In genomic region chr8:83421354-83421753, GRCm38 (mm10) we compare ENCODE assay signal across 21 mouse cellular contexts. TPM values are rescaled to one million over a fixed set of nuclear protein-coding genes. Genes with fewer than 3 reads are reported as not detected.
DNase-seq lines count a peak whose midpoint lies in the region; ATAC-seq and TF ChIP-seq lines count a peak whose summit lies in the region.
"Had no signal": no experiment of that assay in that cellular context is flagged by ENCODE, and none has a peak within 500 bp of the region (broad histone marks: within the 10 kb centered on the region; RNA-seq: fewer than 3 reads in every experiment).

No protein-coding gene starts in this region.

- DNase-seq in adrenal gland, postnatal 14 days = peak; percentile 15
- no peak for DNase-seq in adrenal gland, postnatal 4 days (ENCODE audit: low spot score in 2 of 2)
- DNase-seq in kidney, adult 8-10 months = peak; percentile 20 to 34
- DNase-seq in kidney, postnatal 4 days = no peak
- no peak for DNase-seq in liver, embryonic 13.5 days
- DNase-seq in liver = no peak
- DNase-seq in hindbrain, postnatal 0 days (ENCODE audit: low spot score) = no peak
- DNase-seq: adrenal gland, adult 2 months; cerebellum, adult 18-20 months; cerebellum, adult 9-11 months; cerebellum, postnatal 36 days; gastrocnemius, postnatal 10 days; heart, adult 2 months had no signal

- 100% methylated on average over 1 of the region's 1 CpGs for WGBS in liver, embryonic 13.5 days (ENCODE audit: insufficient replicate concordance)
- 100% methylated on average over 1 of the region's 1 CpGs for WGBS in hindbrain, postnatal 0 days

- no peak overlapping the region for H3K4me2 ChIP-seq in liver, embryonic 13.5 days
- H3K4me2 ChIP-seq in hindbrain, postnatal 0 days (ENCODE audit: low read depth, low read length) = no peak overlapping the region
- H3K4me2 ChIP-seq: embryonic facial prominence, embryonic 13.5 days; forebrain, embryonic 12.5 days; heart, embryonic 12.5 days; hindbrain, embryonic 14.5 days had no signal

- H3K4me1 ChIP-seq in liver, embryonic 13.5 days (replicated peaks) = peaks cover 64% of the 10 kb centered on the region
- H3K4me1 ChIP-seq in hindbrain, postnatal 0 days (ENCODE audit: insufficient read depth, low read length) = no peaks in the 10 kb centered on the region
- H3K4me1 ChIP-seq: embryonic facial prominence, embryonic 13.5 days had no signal

- H3K27me3 ChIP-seq in liver, embryonic 13.5 days = no peaks in the 10 kb centered on the region
- H3K27me3 ChIP-seq in hindbrain, postnatal 0 days (ENCODE audit: insufficient read depth, low read length) = no peaks in the 10 kb centered on the region
- H3K27me3 ChIP-seq: embryonic facial prominence, embryonic 13.5 days; forebrain, embryonic 12.5 days had no signal

- H3K9me3 ChIP-seq in liver, embryonic 13.5 days (replicated peaks) = no peaks in the 10 kb centered on the region
- no peaks in the 10 kb centered on the region for H3K9me3 ChIP-seq in hindbrain, postnatal 0 days (ENCODE audit: low read length)
- H3K9me3 ChIP-seq: embryonic facial prominence, embryonic 13.5 days; forebrain, embryonic 12.5 days; heart, embryonic 12.5 days; hindbrain, embryonic 10.5 days had no signal

- H3K9ac ChIP-seq in liver, embryonic 13.5 days = no peak overlapping the region
- no peak overlapping the region for H3K9ac ChIP-seq in hindbrain, postnatal 0 days (replicated peaks; ENCODE audit: low read length)
- H3K9ac ChIP-seq: embryonic facial prominence, embryonic 13.5 days; forebrain, embryonic 12.5 days; heart, embryonic 12.5 days; hindbrain, embryonic 14.5 days had no signal

- H3K27ac ChIP-seq in liver, embryonic 13.5 days = peak overlapping the region; percentile 47
- no peak overlapping the region for H3K27ac ChIP-seq in hindbrain, postnatal 0 days
- H3K27ac ChIP-seq: embryonic facial prominence, embryonic 13.5 days; forebrain, embryonic 12.5 days; heart, adult 2 months; hindbrain, embryonic 10.5 days; hindbrain, embryonic 14.5 days had no signal

- H3K4me3 ChIP-seq in liver, embryonic 13.5 days (replicated peaks) = no peak overlapping the region
- no peak overlapping the region for H3K4me3 ChIP-seq in hindbrain, postnatal 0 days (ENCODE audit: low read length)
- H3K4me3 ChIP-seq: embryonic facial prominence, embryonic 13.5 days; forebrain, embryonic 12.5 days; heart, adult 2 months; heart, embryonic 12.5 days; hindbrain, embryonic 10.5 days had no signal

- no peak for TF ChIP-seq CTCF in hindbrain, postnatal 0 days (IDR thresholded peaks at IDR 0.05; ENCODE audit: low read depth)

- no peak for ATAC-seq in liver, embryonic 13.5 days (ENCODE audit: low read depth)
- no peak for ATAC-seq in hindbrain, postnatal 0 days
- ATAC-seq: forebrain, embryonic 16.5 days had no signal

- no peaks in the 10 kb centered on the region for H3K36me3 ChIP-seq in liver, embryonic 13.5 days
- no peaks in the 10 kb centered on the region for H3K36me3 ChIP-seq in hindbrain, postnatal 0 days (ENCODE audit: insufficient read depth, low read length)
- H3K36me3 ChIP-seq: embryonic facial prominence, embryonic 13.5 days; forebrain, embryonic 12.5 days; heart, embryonic 12.5 days; hindbrain, embryonic 10.5 days had no signal

RNA-seq across cellular contexts. Expression of gene Clgn, which starts 31.7 kb away (rescaled TPM):
- 0.15 and 0.94 TPM in 2 replicates for total RNA-seq in adrenal gland, postnatal 14 days (2021)
- under 1 TPM; 0.54 to 0.98 TPM for total RNA-seq in adrenal gland, postnatal 4 days (2021)
- polyA plus RNA-seq in liver, embryonic 13.5 days (2015; fragmentation: Nextera tagmentation; extraction: Ambion mirVana) = 0.38 and 0.58 TPM in 2 replicates
- total RNA-seq in hindbrain, postnatal 0 days (2014; rRNA removed) = 5.4 and 5.5 TPM in 2 replicates
- 13.1 and 13.3 TPM in 2 replicates for polyA plus RNA-seq in hindbrain, postnatal 0 days (2015; fragmentation: Nextera tagmentation; extraction: Ambion mirVana)
- total RNA-seq: heart, adult 2 months; heart, postnatal 25 days had no signal
- polyA plus RNA-seq: adrenal gland, adult 2 months; C2C12 had no signal

RNA-seq across cellular contexts. Expression of gene Scoc, which starts 36.8 kb away (rescaled TPM):
- total RNA-seq in adrenal gland, postnatal 14 days (2021) = 59.0 and 69.6 TPM in 2 replicates
- total RNA-seq in adrenal gland, postnatal 4 days (2021) = 10 to 100 TPM; 65.5 to 68.8 TPM
- polyA plus RNA-seq in liver, embryonic 13.5 days (2015; fragmentation: Nextera tagmentation; extraction: Ambion mirVana) = 75.5 and 95.5 TPM in 2 replicates
- 179 and 224 TPM in 2 replicates for total RNA-seq in hindbrain, postnatal 0 days (2014; rRNA removed)
- polyA plus RNA-seq in hindbrain, postnatal 0 days (2015; fragmentation: Nextera tagmentation; extraction: Ambion mirVana) = 441 TPM in 2 replicates

Comparison
In these comparisons a context has a peak if more than half of its experiments do, and no peak if none do; other contexts are left out.
1. DNase-seq: peak in adrenal gland, postnatal 14 days (single experiment) and kidney, adult 8-10 months (2 of 2); none in adrenal gland, postnatal 4 days (0 of 2), kidney, postnatal 4 days (0 of 2), liver, embryonic 13.5 days (single experiment), liver (single experiment) and hindbrain, postnatal 0 days (single experiment).